Mouse (Mus musculus) testis, adult 2 months (tissue): ENCODE results near the gene Arhgap45.

ENCODE experiments used
- CTCF ChIP-seq: fragments of 200-500 bp; IDR thresholded peaks from 2 replicates; pipeline ENCODE4 v1.5.1; 2012; ENCODE audit warnings: low read depth, mild to moderate bottlenecking, inconsistent platforms, low read length, moderate library complexity; ENCODE audit not compliant: control insufficient read depth, insufficient read depth, insufficient replicate concordance
- POLR2A ChIP-seq: fragments of 200-500 bp; IDR thresholded peaks from 2 replicates; pipeline ENCODE4 v1.6.1; 2012; ENCODE audit warnings: low read depth, mild to moderate bottlenecking, inconsistent platforms, low read length, moderate library complexity; ENCODE audit not compliant: control insufficient read depth

DNA sequence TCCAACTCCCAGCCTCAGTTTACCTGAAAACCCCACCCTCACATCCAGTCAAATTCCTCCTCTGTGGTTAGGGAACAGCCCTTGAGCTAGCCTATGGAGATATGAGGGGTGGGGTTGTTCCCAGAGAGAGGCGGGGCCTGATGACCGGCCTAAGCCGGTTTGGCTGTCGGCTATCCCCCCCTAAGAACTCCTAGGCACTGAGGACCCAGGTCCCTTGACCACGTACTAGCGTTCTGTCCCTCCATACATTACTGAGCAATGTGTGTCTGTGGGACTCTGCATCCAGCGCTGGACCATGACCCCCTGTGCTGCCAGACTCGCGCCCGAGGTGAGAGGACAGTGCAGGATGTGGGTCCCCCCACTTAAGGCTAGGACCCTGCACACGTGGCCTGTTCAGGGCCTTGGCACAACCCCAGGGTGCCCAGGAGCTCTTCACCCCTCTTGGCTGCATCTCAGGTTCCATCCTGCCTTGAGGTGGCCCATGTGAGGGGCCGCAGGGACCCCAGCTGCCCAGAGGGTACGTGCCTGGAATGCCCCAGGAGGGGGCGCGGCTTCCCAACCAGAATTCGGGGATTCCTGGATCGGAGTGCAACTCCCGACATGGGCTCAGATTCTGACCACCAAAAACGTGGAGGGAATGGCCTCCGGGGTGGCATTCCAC is 3.1 kb downstream of the Arhgap45 start:
- TF ChIP-seq CTCF (no peak), POLR2A (no peak)
